Mouse (Mus musculus): ENCODE measurements at regions not wholly inside any gene's neighbourhood (a gene's known extent, or its start where the extent isn't known, plus 50 kb on each side); places are given as distances from the start of the nearest gene placed in this dataset.

DNA sequence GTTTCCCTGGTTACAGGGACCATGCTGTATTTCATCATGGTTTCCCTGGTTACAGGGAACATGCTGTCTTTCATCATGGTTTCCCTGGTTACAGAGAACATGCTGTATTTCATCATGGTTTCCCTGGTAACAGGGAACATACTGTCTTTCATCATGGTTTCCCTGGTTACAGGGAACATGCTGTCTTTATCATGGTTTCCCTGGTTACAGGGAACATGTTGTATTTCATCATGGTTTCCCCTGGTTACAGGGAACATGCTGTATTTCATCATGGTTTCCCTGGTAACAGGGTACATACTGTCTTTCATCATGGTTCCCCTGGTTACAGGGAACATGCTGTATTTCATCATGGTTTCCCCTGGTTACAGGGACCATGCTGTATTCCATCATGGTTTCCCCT lies 1579.5 kb downstream of the 4930444P10Rik start:
- DNase-seq (ENCODE audit: inconsistent ontology term) = no peak

GRCm38 (mm10) chr1:14512481-14513285 lies 1580.4 kb downstream of the 4930444P10Rik start:
- DNase-seq (ENCODE audit: inconsistent ontology term) = no peak

GRCm38 (mm10) chr1:14506831-14507690 lies 1586.1 kb downstream of the 4930444P10Rik start:
- DNase-seq (ENCODE audit: inconsistent ontology term) = no peak

GRCm38 (mm10) chr1:14506201-14506830 lies 1586.8 kb downstream of the 4930444P10Rik start:
- peak; percentile 33 for DNase-seq (ENCODE audit: inconsistent ontology term)

DNA sequence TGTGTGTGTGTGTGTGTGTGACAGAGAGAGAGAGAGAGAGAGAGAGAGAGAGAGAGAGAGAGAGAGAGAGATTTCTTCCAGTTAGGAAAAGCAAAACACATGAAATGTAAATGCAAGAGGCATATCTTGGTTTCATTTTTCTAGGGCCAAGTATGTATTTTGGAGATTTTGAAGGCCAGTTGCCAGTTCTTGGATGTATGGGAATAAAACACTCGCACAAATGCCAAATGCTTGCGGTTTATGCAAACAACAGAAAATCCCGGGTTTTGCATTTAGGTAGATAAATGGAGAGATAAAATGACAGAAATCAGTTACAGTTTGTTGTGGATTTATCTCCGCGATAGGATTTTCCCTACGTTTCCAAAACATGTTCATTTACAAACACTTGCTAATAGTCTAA lies 1587.4 kb downstream of the 4930444P10Rik start:
- peak; percentile 10 for DNase-seq (ENCODE audit: inconsistent ontology term)

DNA sequence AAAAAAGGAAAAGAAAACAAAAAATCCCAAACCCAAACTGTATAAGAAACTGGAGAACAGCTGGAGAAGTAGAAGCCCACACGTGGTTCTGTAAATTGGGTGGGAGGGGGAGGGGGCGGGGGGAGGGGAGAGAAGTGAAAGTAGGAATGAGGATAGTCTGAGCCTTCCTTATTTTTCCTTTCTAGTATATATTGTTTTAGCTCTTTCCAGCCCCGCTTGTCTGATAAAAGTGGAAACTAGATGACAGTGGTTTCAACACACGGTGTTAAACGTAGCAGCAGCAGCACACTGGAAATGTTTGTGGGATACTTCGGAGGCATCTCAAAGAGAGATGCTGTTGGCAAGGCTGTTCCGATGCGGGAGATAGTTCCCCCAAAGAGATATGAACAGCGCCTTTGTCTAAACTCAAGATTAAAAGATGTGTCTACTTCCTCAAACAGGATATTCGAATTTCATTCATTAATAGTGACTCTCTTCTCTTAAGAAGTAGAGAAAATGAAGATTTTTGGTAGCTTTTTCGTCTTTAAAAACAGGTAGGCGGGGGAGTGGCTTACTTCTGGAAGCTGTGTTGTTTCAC lies 1588.3 kb downstream of the 4930444P10Rik start:
- peak; percentile 37 for DNase-seq (ENCODE audit: inconsistent ontology term)

- DNase-seq (ENCODE audit: inconsistent ontology term) = peak; percentile 31
Measured at GRCm38 (mm10) chr1:14503881-14504742, 1589.0 kb downstream of the 4930444P10Rik start.

GRCm38 (mm10) chr1:14503193-14503800 lies 1589.8 kb downstream of the 4930444P10Rik start:
- peak; percentile 24 for DNase-seq (ENCODE audit: inconsistent ontology term)

GRCm38 (mm10) chr1:14499105-14499504 lies 1594.0 kb downstream of the 4930444P10Rik start:
- no peak for DNase-seq (ENCODE audit: inconsistent ontology term)

- no peak for DNase-seq (ENCODE audit: inconsistent ontology term)
Measured at GRCm38 (mm10) chr1:14490026-14490425, 1603.1 kb downstream of the 4930444P10Rik start.

GRCm38 (mm10) chr1:14487708-14488127 lies 1605.4 kb downstream of the 4930444P10Rik start:
- DNase-seq (ENCODE audit: inconsistent ontology term) = no peak

DNA sequence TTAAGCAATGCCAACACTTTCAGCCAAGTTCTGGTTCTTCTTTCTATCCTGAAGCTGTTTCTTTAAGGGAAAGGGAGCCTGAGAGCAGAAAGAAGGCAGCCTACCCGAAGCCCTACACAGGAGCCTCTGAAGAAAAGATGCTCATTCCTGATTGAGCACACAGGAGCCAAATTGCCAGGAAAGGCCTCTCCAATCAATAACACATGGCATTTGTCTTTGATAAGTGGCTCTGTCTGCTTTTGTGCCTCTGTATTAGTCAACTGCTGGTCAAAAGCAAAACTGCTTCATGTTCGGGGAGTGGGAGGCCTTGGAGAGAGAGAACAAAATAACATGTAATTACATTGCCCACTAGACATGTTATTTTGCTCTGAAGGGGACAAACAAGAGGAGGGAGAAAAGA lies 1607.4 kb downstream of the 4930444P10Rik start:
- no peak for DNase-seq (ENCODE audit: inconsistent ontology term)

DNA sequence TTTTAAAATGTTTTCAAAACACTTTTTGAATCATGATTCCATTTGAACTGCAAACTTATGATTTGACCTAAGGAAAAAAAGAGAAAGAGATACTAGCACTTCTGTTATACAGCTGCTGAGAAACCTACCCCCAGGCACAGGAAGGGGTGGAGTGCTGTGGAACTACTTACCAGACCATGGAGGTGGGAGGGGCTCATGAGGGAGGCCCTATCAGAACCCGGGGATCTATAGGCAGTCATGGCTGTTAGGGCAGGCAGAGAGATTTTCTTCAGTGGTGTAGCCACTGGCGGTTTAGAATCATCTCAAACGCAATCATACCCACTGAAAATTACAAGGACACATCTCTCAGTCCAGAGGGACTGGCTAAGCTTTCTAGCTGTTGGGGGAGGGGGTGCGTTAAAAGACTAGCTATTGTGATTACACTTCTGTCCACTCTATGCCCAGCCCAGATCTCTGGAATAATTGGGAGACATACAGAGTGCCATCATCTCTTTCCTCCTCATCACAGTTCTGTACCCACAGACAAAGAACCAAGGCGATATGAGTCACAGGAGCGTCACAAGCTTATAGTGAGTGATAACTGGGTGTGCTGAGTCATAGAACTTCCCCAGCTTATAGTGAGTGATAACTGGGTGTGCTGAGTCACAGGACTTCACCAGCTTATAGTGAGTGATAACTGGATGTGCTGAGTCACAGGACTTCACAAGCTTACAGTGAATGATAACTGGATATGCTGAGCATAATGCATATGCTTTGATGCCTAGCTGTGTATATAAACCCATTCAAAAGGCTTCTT lies 1608.8 kb downstream of the 4930444P10Rik start:
- DNase-seq (ENCODE audit: inconsistent ontology term) = peak; percentile 78

GRCm38 (mm10) chr1:14472294-14472693 lies 1620.8 kb downstream of the 4930444P10Rik start:
- DNase-seq (ENCODE audit: inconsistent ontology term) = no peak

GRCm38 (mm10) chr1:14471551-14471950 lies 1621.6 kb downstream of the 4930444P10Rik start:
- no peak for DNase-seq (ENCODE audit: inconsistent ontology term)

GRCm38 (mm10) chr1:14464788-14465482 lies 1628.2 kb downstream of the 4930444P10Rik start:
- no peak for DNase-seq (ENCODE audit: inconsistent ontology term)

DNA sequence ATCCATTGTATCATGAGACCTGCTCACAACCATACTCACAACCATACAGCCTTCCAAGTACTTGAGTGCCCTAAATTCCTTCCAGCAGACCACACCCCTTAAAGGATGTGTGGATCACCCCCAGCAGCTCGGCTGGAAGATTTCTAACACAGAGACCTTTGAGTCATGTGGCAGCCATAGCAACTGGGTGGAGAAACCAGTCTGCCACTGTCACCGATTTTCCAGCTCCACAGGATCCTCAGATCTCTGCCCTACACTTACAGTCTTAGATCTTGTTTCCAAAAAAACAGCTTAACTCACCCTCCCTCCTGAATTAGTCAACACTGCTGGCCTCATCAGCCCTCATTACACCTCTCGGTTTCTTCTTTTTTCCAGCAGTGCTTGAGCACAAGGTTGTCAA lies 1630.6 kb downstream of the 4930444P10Rik start:
- no peak for DNase-seq (ENCODE audit: inconsistent ontology term)

- DNase-seq (ENCODE audit: inconsistent ontology term) = no peak
Measured at GRCm38 (mm10) chr1:14460811-14461210, 1632.3 kb downstream of the 4930444P10Rik start.

- DNase-seq (ENCODE audit: inconsistent ontology term) = no peak
Measured at GRCm38 (mm10) chr1:14429326-14429725, 1663.8 kb downstream of the 4930444P10Rik start.

Measured in Muller cell, postnatal 12 days (primary cell).